Mouse (Mus musculus) left cerebral cortex, adult 9 months (tissue): ENCODE measurements at regions not wholly inside any gene's neighbourhood (a gene's known extent, or its start where the extent isn't known, plus 50 kb on each side); places are given as distances from the start of the nearest gene placed in this dataset.

Experiments
- DNase-seq, 2 experiments: peaks; one replicate each; pipeline ENCODE4 v3.0.0; 2022; ENCODE audit warnings: low spot score in 2 of 2

GRCm38 (mm10) chr6:27029008-27029407 is 1106.0 kb downstream of the Grm8 start:
- peak in 1 of 2 experiments; percentile 4 for DNase-seq

GRCm38 (mm10) chr6:27028377-27028776 is 1106.6 kb downstream of the Grm8 start:
- DNase-seq: no peak

- DNase-seq: no peak
Observed at GRCm38 (mm10) chr6:27021697-27022096, 1113.3 kb downstream of the Grm8 start.

GRCm38 (mm10) chr6:27014475-27014874 is 1120.5 kb downstream of the Grm8 start:
- DNase-seq: no peak

- DNase-seq: no peak
Observed at GRCm38 (mm10) chr6:26976613-26977012, 1158.4 kb downstream of the Grm8 start.

- DNase-seq: no peak
Observed at GRCm38 (mm10) chr6:26949166-26949565, 1140.1 kb upstream of the Pot1a start.
